Mouse (Mus musculus) heart, embryonic 10.5 days (tissue): ENCODE data around the gene BC049715. TPM values are rescaled to one million over a fixed set of nuclear protein-coding genes. Genes with fewer than 3 reads are reported as not detected.
"Not testable (repeated sequence)": the region's sequence is repeated elsewhere in the genome, so short reads cannot be mapped to it uniquely, and the experiment has no call there.

ENCODE experiments used
- DNase-seq: peaks from one replicate; pipeline ENCODE4 v3.0.0-alpha.2; 2017; ENCODE audit warnings: low spot score
- H3K27ac ChIP-seq: fragments of 300-500 bp; sonication (generic); 2 replicates; pipeline ENCODE4 v1.5.1; 2016; ENCODE audit warnings: mild to moderate bottlenecking
- H3K27me3 ChIP-seq: fragments of 300-500 bp; sonication (generic); 2 replicates; pipeline ENCODE4 v1.6.1; 2016; ENCODE audit warnings: mild to moderate bottlenecking; ENCODE audit not compliant: poor library complexity, insufficient read depth, severe bottlenecking
- H3K36me3 ChIP-seq: fragments of 300-500 bp; sonication (generic); 2 replicates; pipeline ENCODE4 v1.6.1; 2016; ENCODE audit warnings: mild to moderate bottlenecking, moderate library complexity
- H3K4me1 ChIP-seq: fragments of 300-500 bp; sonication (generic); 2 replicates; pipeline ENCODE4 v1.6.1; 2016; ENCODE audit warnings: mild to moderate bottlenecking
- H3K4me3 ChIP-seq: fragments of 300-500 bp; sonication (generic); 2 replicates; pipeline ENCODE4 v1.5.1; 2016; ENCODE audit warnings: mild to moderate bottlenecking, moderate library complexity
- H3K9me3 ChIP-seq: fragments of 300-500 bp; sonication (generic); 2 replicates; pipeline ENCODE4 v1.6.1; 2016; ENCODE audit warnings: mild to moderate bottlenecking, moderate library complexity
- WGBS: fragments of 180-500 bp; shearing (Covaris S2); methylation state at CpG from one replicate; pipeline ENCODE4 v1.1.7; 2016; 5-methylcytosine and 5-hydroxymethylcytosine counted together
- polyA plus RNA-seq: library from polyadenylated mRNA; unstranded; fragments of >200 nt; fragmentation: Nextera tagmentation; extraction: Ambion mirVana; gene quantifications from 2 replicates; pipeline ENCODE4 v1.2.1, GENCODE M21; 2016

BC049715 gene
- polyA plus RNA-seq: 2.4 and 2.7 TPM in 2 replicates

DNA sequence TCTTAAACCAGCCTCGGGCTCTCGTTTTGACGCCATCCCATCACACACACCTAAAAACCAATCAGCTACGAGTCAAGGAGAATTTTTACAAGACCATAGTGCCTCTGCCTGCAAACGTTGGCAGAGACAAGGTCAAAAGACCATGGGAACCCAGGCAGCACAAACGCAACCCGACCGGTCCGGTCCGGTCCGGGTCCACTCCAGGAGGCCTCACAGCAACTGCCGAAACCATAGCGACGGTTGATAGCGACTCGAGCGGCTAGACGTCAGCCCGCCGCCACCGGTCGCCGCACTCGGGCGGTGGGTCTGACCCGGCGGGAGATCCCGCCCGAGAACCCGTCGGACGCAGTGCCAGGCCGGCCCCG is at the start of gene BC049715:
TSS of gene BC049715 (plus strand) at position 111 of the 365 bp plus-strand sequence.
- H3K27ac ChIP-seq: peak within 1 kb of the TSS; percentile 99
- H3K4me3 ChIP-seq: peak within 1 kb of the TSS; percentile 100
- H3K4me1 ChIP-seq: peaks cover 7% of the 10 kb centered on the region; the same call in 1 of the 2 replicates
- H3K9me3 ChIP-seq: no peaks in the 10 kb centered on the region
- no peaks in the 10 kb centered on the region; the same call in 1 of the 2 replicates for H3K27me3 ChIP-seq
- under 1% methylated on average over 34 of the region's 34 CpGs for WGBS
- no peak for DNase-seq
- peaks cover 28% of the 10 kb centered on the region for H3K36me3 ChIP-seq

DNA sequence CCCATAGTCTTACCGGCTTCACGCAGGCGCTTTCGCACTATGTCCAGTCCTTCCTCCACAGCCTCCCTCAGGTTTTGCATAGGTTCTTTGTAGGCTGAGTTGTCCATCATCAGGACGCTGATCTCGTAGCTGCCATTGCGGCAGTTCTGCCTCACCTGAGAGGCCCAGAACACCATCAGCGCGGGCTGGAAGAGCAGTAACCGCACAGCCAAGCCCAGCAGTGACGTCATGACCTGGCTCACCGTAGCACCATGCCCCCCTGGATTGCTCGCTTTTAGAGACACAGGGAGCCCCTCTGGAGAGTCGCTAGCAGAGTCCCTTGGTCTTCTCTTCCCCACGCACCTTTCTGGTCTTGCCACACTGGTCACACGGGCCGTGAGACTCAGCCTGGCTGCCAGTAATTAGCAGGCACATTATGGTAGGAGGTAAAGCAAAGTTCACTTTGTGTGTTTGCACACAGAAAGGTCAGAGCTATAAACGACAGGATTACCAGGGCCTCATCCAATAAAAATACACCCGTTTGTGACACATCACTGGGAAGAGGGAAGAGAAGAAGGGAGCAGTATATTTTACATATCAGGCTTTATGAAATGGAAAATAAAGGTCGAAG is 45.9 kb upstream of the BC049715 start, which contains the start of gene Gucy2c:
TSS of gene Gucy2c (minus strand) at position 389 of the 610 bp plus-strand sequence.
- 74% methylated on average over 20 of the region's 20 CpGs for WGBS

GRCm38 (mm10) chr6:136782146-136782545 is 45.3 kb upstream of the BC049715 start:
- no peaks in the 10 kb centered on the region for H3K9me3 ChIP-seq
- no peaks in the 10 kb centered on the region for H3K36me3 ChIP-seq
- 83% methylated on average over 12 of the region's 12 CpGs for WGBS
- DNase-seq: no peak
- H3K4me1 ChIP-seq: 0 out of 2 replicates have a peak, but pooled peaks cover 5% of the 10 kb centered on the region
- H3K4me3 ChIP-seq: no peak overlapping the region
- H3K27me3 ChIP-seq: no peaks in the 10 kb centered on the region
- no peak overlapping the region for H3K27ac ChIP-seq

More for the DNA sequence above, 45.9 kb upstream of the BC049715 start, which contains the start of gene Gucy2c:
- DNase-seq: no peak
- Histone ChIP-seq H3K4me1 (0 out of 2 replicates have a peak, but pooled peaks cover 5% of the 10 kb centered on the region), H3K9me3 (no peaks in the 10 kb centered on the region), H3K4me3 (no peak within 1 kb of the TSS), H3K36me3 (no peaks in the 10 kb centered on the region), H3K27ac (no peak within 1 kb of the TSS), H3K27me3 (no peaks in the 10 kb centered on the region)

DNA sequence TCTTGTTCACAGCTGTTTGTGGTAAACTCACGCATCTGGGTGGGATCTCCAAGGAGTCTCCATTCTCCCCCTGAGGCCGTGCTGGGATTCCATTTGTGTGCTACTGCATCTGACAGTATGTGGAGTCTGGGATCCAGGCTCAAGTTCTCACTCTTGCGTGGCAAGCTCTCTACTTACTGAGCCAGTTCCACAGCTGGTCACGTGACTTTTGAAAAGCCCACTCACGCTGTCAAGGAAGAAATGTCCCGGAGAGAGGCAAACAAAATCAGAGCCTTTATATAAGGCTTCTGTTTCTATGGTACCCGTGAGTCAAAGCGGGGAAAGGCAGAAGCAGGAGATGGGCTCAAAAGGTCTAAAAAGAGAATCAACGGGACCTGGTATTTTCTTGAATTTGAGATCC is 44.7 kb upstream of the BC049715 start:
- H3K9me3 ChIP-seq: no peaks in the 10 kb centered on the region
- H3K36me3 ChIP-seq: no peaks in the 10 kb centered on the region
- H3K4me3 ChIP-seq: no peak overlapping the region
- no peaks in the 10 kb centered on the region for H3K27me3 ChIP-seq
- H3K27ac ChIP-seq: no peak overlapping the region
- DNase-seq: no peak
- 81% methylated on average over 9 of the region's 9 CpGs for WGBS
- 0 out of 2 replicates have a peak, but pooled peaks cover 5% of the 10 kb centered on the region for H3K4me1 ChIP-seq

DNA sequence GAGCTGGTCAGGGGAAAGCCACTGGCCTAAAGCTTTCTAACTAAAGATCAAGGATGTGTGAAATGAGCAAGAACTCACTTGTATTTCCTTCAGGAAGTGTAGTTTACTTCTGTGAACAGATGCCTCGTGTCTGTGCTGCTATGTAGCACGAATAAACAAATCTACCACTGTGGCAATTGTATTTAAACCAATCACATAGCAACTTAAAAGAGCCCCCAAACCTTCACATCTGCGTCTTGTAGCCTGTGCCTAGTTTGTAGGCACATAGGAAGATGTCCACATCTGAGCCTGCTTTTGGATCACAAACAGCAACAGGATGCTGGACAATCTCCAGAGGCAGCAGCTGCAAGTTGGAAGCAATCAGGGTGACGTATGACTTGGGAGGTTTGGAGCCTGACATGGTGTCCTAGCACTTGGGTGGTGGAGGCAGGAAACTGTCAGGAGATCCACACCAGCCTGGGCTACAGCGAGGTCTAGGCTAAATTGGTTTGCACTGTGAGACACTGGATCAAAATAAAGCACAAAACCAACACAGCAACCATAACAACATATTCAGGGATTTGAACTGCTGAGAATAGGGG is 37.9 kb upstream of the BC049715 start:
- Histone ChIP-seq H3K27me3 (no peaks in the 10 kb centered on the region), H3K36me3 (no peaks in the 10 kb centered on the region), H3K4me3 (no peak overlapping the region), H3K27ac (no peak overlapping the region), H3K9me3 (no peaks in the 10 kb centered on the region), H3K4me1 (0 out of 2 replicates have a peak, but pooled peaks cover 7% of the 10 kb centered on the region)
- WGBS: 72% methylated on average over 5 of the region's 5 CpGs
- DNase-seq: no peak

DNA sequence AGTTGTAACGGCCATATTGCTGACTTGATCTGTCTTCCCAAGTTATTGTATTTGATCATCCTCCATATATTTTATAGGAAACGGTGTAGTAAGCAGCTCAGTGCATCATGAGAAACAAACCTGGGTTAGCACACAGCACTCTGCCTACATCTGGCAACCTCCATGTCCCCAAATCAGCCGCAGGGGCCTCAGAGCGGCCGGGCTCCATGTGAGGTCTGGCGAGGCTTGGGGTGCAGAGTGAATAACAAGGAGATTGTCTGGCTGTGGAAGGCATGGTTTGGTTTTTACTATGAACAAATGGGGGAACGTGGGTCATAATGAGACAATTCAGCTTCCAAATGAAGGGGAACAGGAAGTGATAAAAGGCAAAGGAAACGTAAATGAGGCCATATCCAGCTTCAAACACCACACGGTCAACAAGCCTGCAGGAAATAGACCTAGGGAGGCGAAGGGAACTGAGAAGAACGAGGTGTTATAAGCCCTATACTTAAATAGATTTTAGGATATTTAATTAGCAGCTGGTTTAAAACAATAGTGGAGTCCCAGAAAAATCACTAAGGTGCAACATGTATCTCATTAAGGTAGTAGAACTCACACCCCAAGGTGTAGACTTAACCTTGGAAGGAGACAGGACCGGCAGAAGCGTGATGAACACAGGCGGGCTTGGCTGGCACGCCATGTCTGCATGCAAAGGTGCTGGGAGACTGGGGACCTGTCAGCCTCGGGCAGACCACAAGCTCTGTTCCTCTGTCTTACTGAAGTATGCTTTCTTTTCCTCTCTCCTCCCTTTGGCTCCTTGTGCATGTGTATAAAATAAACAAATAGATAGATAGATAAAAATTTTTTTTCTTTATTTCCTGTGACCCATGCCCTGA is 34.3 kb upstream of the BC049715 start:
- 0 out of 2 replicates have a peak, but pooled peaks cover 7% of the 10 kb centered on the region for H3K4me1 ChIP-seq
- H3K27ac ChIP-seq: peak overlapping the region; percentile 79; the same call in 1 of the 2 replicates
- 19% methylated on average over 16 of the region's 16 CpGs for WGBS

GRCm38 (mm10) chr6:136793831-136794525 is 33.4 kb upstream of the BC049715 start:
- no peaks in the 10 kb centered on the region for H3K27me3 ChIP-seq
- WGBS: under 1% methylated on average over 22 of the region's 24 CpGs
- H3K4me1 ChIP-seq: 0 out of 2 replicates have a peak, but pooled peaks cover 7% of the 10 kb centered on the region
- no peaks in the 10 kb centered on the region for H3K9me3 ChIP-seq
- no peak for DNase-seq
- peak overlapping the region; percentile 79 for H3K27ac ChIP-seq
- peak overlapping the region; percentile 67 for H3K4me3 ChIP-seq
- no peaks in the 10 kb centered on the region for H3K36me3 ChIP-seq

More for the DNA sequence above, 34.3 kb upstream of the BC049715 start:
- H3K4me3 ChIP-seq: peak overlapping the region; percentile 67
- H3K9me3 ChIP-seq: no peaks in the 10 kb centered on the region
- no peaks in the 10 kb centered on the region for H3K36me3 ChIP-seq
- no peak for DNase-seq
- H3K27me3 ChIP-seq: no peaks in the 10 kb centered on the region

DNA sequence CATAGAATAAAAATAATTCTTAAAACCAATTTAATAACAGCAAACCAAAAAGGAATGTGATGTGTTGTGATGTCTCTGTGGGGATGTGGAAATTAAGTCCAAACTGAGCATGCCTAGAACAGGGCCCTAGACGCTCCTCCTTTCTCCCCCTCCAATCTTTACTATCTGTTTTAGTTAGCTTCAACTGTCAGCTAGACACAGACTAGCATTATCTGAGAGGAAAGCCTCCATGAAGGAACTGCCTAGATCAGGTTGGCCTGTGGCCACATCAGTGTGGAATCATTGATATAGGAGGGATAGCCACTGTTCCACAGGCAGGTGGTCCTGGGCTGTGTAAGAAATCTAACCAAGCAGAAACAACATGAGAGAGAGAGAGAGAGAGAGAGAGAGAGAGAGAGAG is 32.3 kb upstream of the BC049715 start:
- H3K36me3 ChIP-seq: no peaks in the 10 kb centered on the region
- 0 out of 2 replicates have a peak, but pooled peaks cover 7% of the 10 kb centered on the region for H3K4me1 ChIP-seq
- H3K27me3 ChIP-seq: no peaks in the 10 kb centered on the region
- no peaks in the 10 kb centered on the region for H3K9me3 ChIP-seq
- DNase-seq: peak; percentile 7
- WGBS: 39% methylated on average over 1 of the region's 1 CpGs
- no peak overlapping the region for H3K27ac ChIP-seq
- no peak overlapping the region for H3K4me3 ChIP-seq

- Histone ChIP-seq H3K36me3 (no peaks in the 10 kb centered on the region), H3K9me3 (no peaks in the 10 kb centered on the region), H3K4me3 (no peak overlapping the region), H3K4me1 (0 out of 2 replicates have a peak, but pooled peaks cover 7% of the 10 kb centered on the region), H3K27me3 (no peaks in the 10 kb centered on the region), H3K27ac (no peak overlapping the region)
- 62% methylated on average over 6 of the region's 6 CpGs for WGBS
- DNase-seq: peak; percentile 71
These were observed 31.6 kb upstream of the BC049715 start for GRCm38 (mm10) chr6:136795850-136796249.

DNA sequence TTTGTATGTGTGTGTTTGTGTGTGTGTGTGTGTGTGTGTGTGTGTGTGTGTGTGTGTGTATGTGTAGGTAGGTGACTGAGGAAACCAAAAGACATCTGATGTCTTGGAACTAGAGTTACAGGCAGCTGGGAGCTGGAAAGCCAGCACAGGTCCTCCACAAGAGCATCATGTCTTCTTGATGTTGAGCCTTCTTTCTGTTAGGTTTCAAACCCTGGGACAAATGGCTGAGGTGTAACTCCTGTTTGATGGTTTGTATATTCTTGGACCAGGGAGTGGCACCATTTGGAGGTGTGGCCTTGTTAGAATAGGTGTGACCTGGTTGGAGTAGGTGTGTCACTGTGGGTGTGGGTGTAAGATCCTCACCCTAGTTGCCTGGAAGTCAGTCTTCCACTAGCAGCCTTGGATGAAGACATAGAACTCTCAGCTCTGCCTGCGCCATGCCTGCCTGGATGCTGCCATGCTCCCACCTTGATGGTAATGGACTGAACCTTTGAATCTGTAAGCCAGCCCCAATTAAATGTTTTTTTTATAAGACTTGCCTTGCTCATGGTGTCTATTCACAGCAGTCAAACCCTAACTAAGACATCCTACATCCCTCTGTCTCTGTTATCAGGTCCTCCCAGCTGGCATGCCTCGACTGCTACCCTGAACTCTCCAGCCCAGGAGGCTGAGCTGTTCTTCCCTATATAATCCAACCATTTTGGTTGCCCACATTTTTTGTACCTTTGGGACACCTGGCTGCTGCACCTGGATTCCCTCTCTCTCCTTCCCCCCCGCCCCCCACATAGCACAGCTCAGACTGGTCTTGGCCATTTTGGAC is 29.3 kb upstream of the BC049715 start:
- H3K4me3 ChIP-seq: not testable (repeated sequence)
- WGBS: 77% methylated on average over 3 of the region's 3 CpGs
- H3K4me1 ChIP-seq: peaks cover 10% of the 10 kb centered on the region; the same call in 1 of the 2 replicates

GRCm38 (mm10) chr6:136800710-136801109 is 26.7 kb upstream of the BC049715 start:
- no peak for DNase-seq
- Histone ChIP-seq H3K4me1 (peaks cover 8% of the 10 kb centered on the region; the same call in 1 of the 2 replicates), H3K4me3 (no peak overlapping the region), H3K9me3 (no peaks in the 10 kb centered on the region), H3K27ac (no peak overlapping the region), H3K27me3 (no peaks in the 10 kb centered on the region), H3K36me3 (no peaks in the 10 kb centered on the region)
- 88% methylated on average over 8 of the region's 8 CpGs for WGBS

More for the DNA sequence above, 29.3 kb upstream of the BC049715 start:
- H3K9me3 ChIP-seq, H3K36me3 ChIP-seq, H3K27ac ChIP-seq, DNase-seq, H3K27me3 ChIP-seq: not testable (repeated sequence)
